ENCODE assay signal across 10 mouse cellular contexts in the genomic region with DNA sequence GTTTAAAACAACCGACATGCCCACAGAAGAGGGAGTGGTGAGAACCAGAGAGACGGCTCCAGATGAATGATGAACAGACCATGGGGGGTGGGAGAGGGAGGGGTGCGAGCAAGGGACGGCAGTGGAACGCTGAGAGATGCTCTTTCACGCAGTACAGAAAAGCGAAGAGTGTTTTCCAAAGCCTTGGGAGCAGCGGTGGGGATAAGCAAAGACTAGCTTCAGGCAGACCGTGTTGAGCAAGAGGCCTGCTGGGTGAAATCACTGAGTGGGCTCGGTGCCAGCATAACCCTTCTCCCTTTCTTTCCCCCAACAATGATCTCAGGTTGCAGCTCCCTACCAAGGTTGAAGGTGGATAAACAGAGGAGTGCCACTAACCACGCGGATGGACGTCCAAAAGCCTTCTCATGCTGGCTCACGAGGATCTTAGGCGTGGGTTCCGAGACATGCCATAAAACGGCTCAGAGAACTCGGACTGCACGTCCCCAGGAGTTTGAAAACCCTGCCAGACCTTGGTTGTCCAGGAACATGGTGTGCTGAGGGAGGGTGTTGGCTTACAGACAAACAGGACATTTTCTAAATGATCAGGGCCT.
DNase-seq lines count a peak whose midpoint lies in the region; ATAC-seq and TF ChIP-seq lines count a peak whose summit lies in the region.
"Had no signal": no experiment of that assay in that cellular context is flagged by ENCODE, and none has a peak within 500 bp of the region (broad histone marks: within the 10 kb centered on the region; RNA-seq: fewer than 3 reads in every experiment).

No protein-coding gene starts in this region.

- whole genome bisulfite sequencing in heart, adult 2 months, result 63% methylated on average over 19 of the region's 19 CpGs
- 71% methylated on average over 19 of the region's 19 CpGs for WGBS in heart, embryonic 11.5 days (ENCODE audit: insufficient replicate concordance)
- 58% methylated on average over 19 of the region's 19 CpGs for WGBS in heart, embryonic 15.5 days

- no peaks in the 10 kb centered on the region for H3K79me2 ChIP-seq in heart, adult 2 months (replicated peaks; ENCODE audit: control insufficient read depth, insufficient read depth, low read length)

- H3K4me2 ChIP-seq in heart, embryonic 11.5 days, result no peak overlapping the region
- H3K4me2 ChIP-seq in heart, embryonic 15.5 days, result no peak overlapping the region
- H3K4me2 ChIP-seq: heart, embryonic 13.5 days had no signal

- H3K9ac ChIP-seq in heart, adult 2 months (ENCODE audit: low read depth, low read length), result no peak overlapping the region
- H3K9ac ChIP-seq in heart, embryonic 11.5 days (ENCODE audit: low read depth, low read length), result no peak overlapping the region
- no peak overlapping the region for H3K9ac ChIP-seq in heart, embryonic 15.5 days
- H3K9ac ChIP-seq: heart, embryonic 13.5 days had no signal

- intact Hi-C loops in heart, adult 2 months (cut with DNase I), result loop anchor here (5.0 kb wide), 1 partner anchor 641 kb away; the partner anchor contains the start of gene Sptlc1

- TF ChIP-seq EP300 in heart, adult 2 months (IDR thresholded peaks at IDR 0.05; ENCODE audit: insufficient read depth, low read depth, low read length), result peak; percentile 65; the same call in 1 of the 2 replicates

- no peak overlapping the region for H3K27ac ChIP-seq in heart, adult 2 months
- H3K27ac ChIP-seq in heart, embryonic 11.5 days (ENCODE audit: low read depth, low read length), result no peak overlapping the region
- peak overlapping the region; percentile 15; the same call in 1 of the 2 replicates for H3K27ac ChIP-seq in heart, embryonic 15.5 days
- H3K27ac ChIP-seq: heart, embryonic 13.5 days had no signal

- no peak for TF ChIP-seq POLR2A in heart, adult 2 months (IDR thresholded peaks at IDR 0.05; ENCODE audit: insufficient read depth, low read depth, low read length)

- TF ChIP-seq CTCF in heart, adult 2 months (IDR thresholded peaks at IDR 0.05), result no peak

- DNase-seq in heart, adult 2 months, result peak; percentile 35 to 55
- peak; percentile 63 for DNase-seq in adrenal gland, postnatal 25 days
- peak; percentile 68 to 75 for DNase-seq in lung, adult 18-20 months
- peak; percentile 47 for DNase-seq in urinary bladder, postnatal 25 days (ENCODE audit: low spot score)
- DNase-seq in embryo, embryonic 11 days, result no peak

- H3K36me3 ChIP-seq in heart, adult 2 months (ENCODE audit: control insufficient read depth, insufficient read depth, low read length), result no peaks in the 10 kb centered on the region
- no peaks in the 10 kb centered on the region for H3K36me3 ChIP-seq in heart, embryonic 11.5 days (ENCODE audit: control insufficient read depth, insufficient read depth, low read length)
- H3K36me3 ChIP-seq in heart, embryonic 15.5 days, result no peaks in the 10 kb centered on the region
- H3K36me3 ChIP-seq: G1E; heart, embryonic 13.5 days had no signal

- ATAC-seq in heart, embryonic 11.5 days (replicated peaks; ENCODE audit: insufficient number of reproducible peaks, low FRiP score, low TSS enrichment), result no peak
- ATAC-seq in heart, embryonic 15.5 days (replicated peaks; ENCODE audit: insufficient number of reproducible peaks, insufficient read depth, low FRiP score, low read depth), result peak; percentile 27; the same call in 1 of the 2 replicates
- no peak for ATAC-seq in monocyte, adult 5-6 weeks (replicated peaks; ENCODE audit: insufficient number of reproducible peaks, low FRiP score, low TSS enrichment, poor library complexity, severe bottlenecking)

- no peaks in the 10 kb centered on the region for H3K9me3 ChIP-seq in heart, embryonic 11.5 days (replicated peaks; ENCODE audit: control insufficient read depth, low read length)
- no peaks in the 10 kb centered on the region for H3K9me3 ChIP-seq in heart, embryonic 15.5 days (replicated peaks)
- H3K9me3 ChIP-seq: heart, embryonic 13.5 days had no signal

- H3K4me3 ChIP-seq in heart, adult 2 months, result no peak overlapping the region
- no peak overlapping the region for H3K4me3 ChIP-seq in heart, embryonic 11.5 days (ENCODE audit: low read depth, low read length)
- H3K4me3 ChIP-seq in heart, embryonic 15.5 days, result no peak overlapping the region
- H3K4me3 ChIP-seq: heart, embryonic 13.5 days had no signal

- no peaks in the 10 kb centered on the region; the same call in 1 of the 2 replicates for H3K27me3 ChIP-seq in heart, adult 2 months (ENCODE audit: control insufficient read depth, insufficient read depth, low read length)
- H3K27me3 ChIP-seq in heart, embryonic 11.5 days (ENCODE audit: control insufficient read depth, insufficient read depth, low read length), result no peaks in the 10 kb centered on the region
- no peaks in the 10 kb centered on the region for H3K27me3 ChIP-seq in heart, embryonic 15.5 days
- H3K27me3 ChIP-seq: heart, embryonic 13.5 days had no signal

- peaks cover 2% of the 10 kb centered on the region for H3K4me1 ChIP-seq in heart, adult 2 months (ENCODE audit: control insufficient read depth, insufficient read depth, low read length)
- no peaks in the 10 kb centered on the region for H3K4me1 ChIP-seq in heart, embryonic 11.5 days (ENCODE audit: control insufficient read depth, insufficient read depth, low read length)
- H3K4me1 ChIP-seq in heart, embryonic 15.5 days (replicated peaks), result peaks cover 17% of the 10 kb centered on the region
